Comparison of ENCODE assay signal across 11 mouse cellular contexts in genomic region chr1:180911653-180912287, GRCm38 (mm10). TPM values are rescaled to one million over a fixed set of nuclear protein-coding genes. Genes with fewer than 3 reads are reported as not detected.
DNase-seq lines count a peak whose midpoint lies in the region; ATAC-seq lines count a peak whose summit lies in the region.
"Had no signal": no experiment of that assay in that cellular context is flagged by ENCODE, and none has a peak within 500 bp of the region (broad histone marks: within the 10 kb centered on the region; RNA-seq: fewer than 3 reads in every experiment).

No protein-coding gene starts in this region.

- H3K27ac ChIP-seq in forebrain, embryonic 10.5 days = no peak overlapping the region
- no peak overlapping the region for H3K27ac ChIP-seq in forebrain, embryonic 12.5 days
- H3K27ac ChIP-seq in liver, embryonic 12.5 days = peak overlapping the region; percentile 66
- H3K27ac ChIP-seq: hindbrain, embryonic 15.5 days; midbrain, embryonic 12.5 days had no signal

- 64% methylated on average over 20 of the region's 20 CpGs for WGBS in forebrain, embryonic 10.5 days
- 62% methylated on average over 20 of the region's 20 CpGs for WGBS in forebrain, embryonic 12.5 days
- WGBS in liver, embryonic 12.5 days (ENCODE audit: insufficient replicate concordance) = 34% methylated on average over 20 of the region's 20 CpGs

- H3K9me3 ChIP-seq in forebrain, embryonic 10.5 days = no peaks in the 10 kb centered on the region
- H3K9me3 ChIP-seq in forebrain, embryonic 12.5 days = no peaks in the 10 kb centered on the region
- H3K9me3 ChIP-seq in liver, embryonic 12.5 days (replicated peaks) = no peaks in the 10 kb centered on the region
- H3K9me3 ChIP-seq: hindbrain, embryonic 15.5 days; midbrain, embryonic 12.5 days had no signal

- H3K36me3 ChIP-seq in forebrain, embryonic 10.5 days (replicated peaks) = peaks cover 30% of the 10 kb centered on the region
- peaks cover 23% of the 10 kb centered on the region for H3K36me3 ChIP-seq in forebrain, embryonic 12.5 days (replicated peaks)
- H3K36me3 ChIP-seq in liver, embryonic 12.5 days = peaks cover 30% of the 10 kb centered on the region

- no peak overlapping the region for H3K9ac ChIP-seq in forebrain, embryonic 12.5 days
- H3K9ac ChIP-seq in liver, embryonic 12.5 days = peak overlapping the region; percentile 60; the same call in 1 of the 2 replicates
- H3K9ac ChIP-seq: hindbrain, embryonic 15.5 days; midbrain, embryonic 12.5 days had no signal

- peak overlapping the region; percentile 12; the same call in 1 of the 2 replicates for H3K4me3 ChIP-seq in forebrain, embryonic 10.5 days
- no peak overlapping the region for H3K4me3 ChIP-seq in forebrain, embryonic 12.5 days (replicated peaks)
- peak overlapping the region; percentile 24; the same call in 1 of the 2 replicates for H3K4me3 ChIP-seq in liver, embryonic 12.5 days
- H3K4me3 ChIP-seq: hindbrain, embryonic 15.5 days; midbrain, embryonic 12.5 days had no signal

- no peaks in the 10 kb centered on the region for H3K27me3 ChIP-seq in forebrain, embryonic 10.5 days (ENCODE audit: poor library complexity, severe bottlenecking)
- H3K27me3 ChIP-seq in forebrain, embryonic 12.5 days = 0 out of 2 replicates have a peak, but pooled peaks cover 2% of the 10 kb centered on the region
- H3K27me3 ChIP-seq in liver, embryonic 12.5 days (replicated peaks) = no peaks in the 10 kb centered on the region
- H3K27me3 ChIP-seq: hindbrain, embryonic 15.5 days; midbrain, embryonic 12.5 days had no signal

- H3K4me2 ChIP-seq in forebrain, embryonic 12.5 days = no peak overlapping the region; the same call in none of the 2 replicates
- H3K4me2 ChIP-seq in liver, embryonic 12.5 days = peak overlapping the region; percentile 64
- H3K4me2 ChIP-seq: hindbrain, embryonic 15.5 days; midbrain, embryonic 12.5 days had no signal

- peaks cover 10% of the 10 kb centered on the region for H3K4me1 ChIP-seq in forebrain, embryonic 10.5 days
- H3K4me1 ChIP-seq in forebrain, embryonic 12.5 days = no peaks in the 10 kb centered on the region
- H3K4me1 ChIP-seq in liver, embryonic 12.5 days = peaks cover 74% of the 10 kb centered on the region
- H3K4me1 ChIP-seq: hindbrain, embryonic 15.5 days had no signal

- no peak for ATAC-seq in forebrain, embryonic 12.5 days (ENCODE audit: low FRiP score)
- peak; percentile 70 for ATAC-seq in liver, embryonic 12.5 days

- no peak for DNase-seq in forebrain, embryonic 10.5 days (ENCODE audit: extremely low spot score, low spot score)
- DNase-seq in urinary bladder, postnatal 25 days (ENCODE audit: low spot score) = peak; percentile 25
- DNase-seq in urinary bladder, adult 2 months (ENCODE audit: low spot score) = no peak
- DNase-seq in adrenal gland, postnatal 14 days = no peak
- DNase-seq in cerebellum, adult 18-20 months = no peak
- no peak for DNase-seq in cerebellum, postnatal 25 days

RNA-seq across cellular contexts. Expression of gene Pycr2, which starts 7.7 kb away (rescaled TPM):
- polyA plus RNA-seq in forebrain, embryonic 10.5 days (2016; fragmentation: Nextera tagmentation; extraction: Ambion mirVana) = 149 and 153 TPM in 2 replicates
- polyA plus RNA-seq in forebrain, embryonic 12.5 days (2016; fragmentation: Nextera tagmentation; extraction: Ambion mirVana) = 98.3 and 98.4 TPM in 2 replicates
- polyA plus RNA-seq in urinary bladder, adult 2 months (2012; rRNA removed) = 34.1 and 46.5 TPM in 2 replicates
- 146 and 150 TPM in 2 replicates for polyA plus RNA-seq in liver, embryonic 12.5 days (2016; fragmentation: Nextera tagmentation; extraction: Ambion mirVana)
- total RNA-seq in adrenal gland, postnatal 14 days (2021) = 29.9 and 38.0 TPM in 2 replicates

RNA-seq across cellular contexts. Expression of gene Lefty2, which starts 18.9 kb away (rescaled TPM):
- polyA plus RNA-seq in forebrain, embryonic 10.5 days (2016; fragmentation: Nextera tagmentation; extraction: Ambion mirVana) = not detected in 2 replicates
- polyA plus RNA-seq in forebrain, embryonic 12.5 days (2016; fragmentation: Nextera tagmentation; extraction: Ambion mirVana) = 0.17 TPM in 1 of 2 replicates, not detected in the other
- 0.29 and 0.44 TPM in 2 replicates for polyA plus RNA-seq in urinary bladder, adult 2 months (2012; rRNA removed)
- polyA plus RNA-seq in liver, embryonic 12.5 days (2016; fragmentation: Nextera tagmentation; extraction: Ambion mirVana) = not detected in 2 replicates
- total RNA-seq in adrenal gland, postnatal 14 days (2021) = 0.30 TPM in 1 of 2 replicates, not detected in the other
- polyA plus RNA-seq: midbrain, embryonic 12.5 days; spleen, adult 2 months had no signal

RNA-seq across cellular contexts. Expression of gene Lefty1, which starts 23.1 kb away (rescaled TPM):
- 0.34 and 0.69 TPM in 2 replicates for polyA plus RNA-seq in forebrain, embryonic 10.5 days (2016; fragmentation: Nextera tagmentation; extraction: Ambion mirVana)
- polyA plus RNA-seq in forebrain, embryonic 12.5 days (2016; fragmentation: Nextera tagmentation; extraction: Ambion mirVana) = 0.24 and 0.34 TPM in 2 replicates
- polyA plus RNA-seq in urinary bladder, adult 2 months (2012; rRNA removed) = 27.3 and 32.8 TPM in 2 replicates
- 4.7 and 7.1 TPM in 2 replicates for polyA plus RNA-seq in liver, embryonic 12.5 days (2016; fragmentation: Nextera tagmentation; extraction: Ambion mirVana)
- 1.3 and 1.6 TPM in 2 replicates for total RNA-seq in adrenal gland, postnatal 14 days (2021)

RNA-seq across cellular contexts. Expression of gene Tmem63a, which starts 30.4 kb away (rescaled TPM):
- 2.1 and 2.2 TPM in 2 replicates for polyA plus RNA-seq in forebrain, embryonic 10.5 days (2016; fragmentation: Nextera tagmentation; extraction: Ambion mirVana)
- polyA plus RNA-seq in forebrain, embryonic 12.5 days (2016; fragmentation: Nextera tagmentation; extraction: Ambion mirVana) = 2.0 and 2.4 TPM in 2 replicates
- polyA plus RNA-seq in urinary bladder, adult 2 months (2012; rRNA removed) = 72.8 and 80.0 TPM in 2 replicates
- polyA plus RNA-seq in liver, embryonic 12.5 days (2016; fragmentation: Nextera tagmentation; extraction: Ambion mirVana) = 6.5 and 6.6 TPM in 2 replicates
- 44.4 and 56.2 TPM in 2 replicates for total RNA-seq in adrenal gland, postnatal 14 days (2021)
